Mouse (Mus musculus): Measurements from ENCODE around the gene Rpl19.
A peak's percentile ranks its signal among the peaks of the same experiment; 100 is the strongest.

DNA sequence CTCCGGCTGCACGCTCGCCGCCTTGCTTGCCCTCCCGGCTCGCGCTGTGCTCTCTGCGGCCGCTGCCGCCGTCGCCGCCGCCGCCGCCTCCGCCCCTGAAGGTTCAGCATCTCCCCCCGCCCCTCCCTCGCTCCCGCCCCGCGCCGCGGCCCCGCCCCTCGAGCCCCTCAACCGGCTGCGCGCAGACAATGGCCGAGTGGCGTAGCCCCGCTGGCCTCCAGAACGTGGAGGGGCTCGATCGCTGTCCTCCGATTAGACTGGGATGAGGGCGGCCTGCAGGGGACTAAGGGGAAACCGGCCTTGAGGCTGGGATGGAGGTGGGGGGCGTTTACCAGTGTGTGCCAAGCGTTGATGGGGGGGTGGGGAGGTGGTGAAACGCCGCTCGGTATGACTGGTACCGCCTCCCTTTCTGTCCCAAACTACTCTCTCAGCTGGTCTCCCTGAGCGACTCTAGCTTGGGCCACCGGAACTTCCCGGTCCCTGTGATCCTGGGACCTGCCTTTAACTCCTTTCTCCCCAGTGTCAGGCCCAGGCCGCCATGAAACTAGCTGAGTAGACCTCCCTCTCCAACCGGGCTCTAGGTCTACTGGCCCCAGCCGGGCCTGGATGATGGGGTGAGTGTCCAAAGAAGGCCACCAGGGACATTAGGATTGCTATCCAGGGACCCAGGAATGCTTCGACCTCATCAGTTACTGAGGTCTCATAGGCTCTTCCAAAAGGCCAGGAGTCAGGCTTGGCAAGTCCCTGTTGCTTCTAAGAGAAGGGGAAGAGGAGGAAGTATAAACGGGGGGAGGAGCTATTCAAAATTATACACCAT is 3.7 kb upstream of the Rpl19 start, which contains the start of gene Cacnb1:
- TF ChIP-seq POLR2A (IDR thresholded peaks at IDR 0.05; ENCODE audit: control insufficient read depth, extremely low read depth, insufficient read depth, low read length, poor library complexity) (peak; percentile 38; the same call in 1 of the 2 replicates), CTCF (IDR thresholded peaks at IDR 0.05; ENCODE audit: borderline replicate concordance, control insufficient read depth, extremely low read depth, insufficient read depth, low read length, poor library complexity) (no peak)

All from thymus, adult 2 months (tissue).